Mouse (Mus musculus): ENCODE results near the gene Ptprm.

Ptprm gene

DNA sequence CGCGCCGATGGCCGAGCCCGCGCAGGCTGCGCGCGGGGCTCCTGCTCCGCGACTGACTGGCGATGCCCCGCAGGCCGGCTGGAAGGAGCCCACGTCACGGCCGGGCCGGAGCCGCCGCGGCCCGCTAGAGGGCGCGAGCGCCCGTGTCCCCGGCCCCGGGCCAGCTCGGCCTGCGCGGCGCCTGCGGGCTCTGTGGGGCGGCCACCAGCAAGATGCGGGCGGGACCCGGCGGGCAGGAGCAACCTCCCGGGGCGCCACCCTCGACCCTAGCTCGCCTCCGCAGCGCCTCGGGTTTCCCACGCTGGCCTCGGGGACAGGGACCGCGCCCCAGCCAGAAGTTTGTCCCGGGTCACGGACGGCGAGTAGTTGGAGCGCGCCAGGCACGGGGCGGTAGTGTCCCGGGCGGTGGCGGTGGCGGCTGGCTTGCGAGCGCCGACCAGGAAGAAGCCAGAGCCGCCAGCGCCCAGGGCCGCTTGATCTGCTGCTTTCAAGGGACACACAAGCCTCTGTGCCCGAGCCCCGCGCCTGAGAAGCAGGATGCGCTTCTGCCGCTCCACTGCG is at the start of gene Ptprm:
Ptprm (minus strand) TSS at position 7 of the 561 bp plus-strand sequence.
- DNase-seq (ENCODE audit: low read depth), result peak; percentile 1

DNA sequence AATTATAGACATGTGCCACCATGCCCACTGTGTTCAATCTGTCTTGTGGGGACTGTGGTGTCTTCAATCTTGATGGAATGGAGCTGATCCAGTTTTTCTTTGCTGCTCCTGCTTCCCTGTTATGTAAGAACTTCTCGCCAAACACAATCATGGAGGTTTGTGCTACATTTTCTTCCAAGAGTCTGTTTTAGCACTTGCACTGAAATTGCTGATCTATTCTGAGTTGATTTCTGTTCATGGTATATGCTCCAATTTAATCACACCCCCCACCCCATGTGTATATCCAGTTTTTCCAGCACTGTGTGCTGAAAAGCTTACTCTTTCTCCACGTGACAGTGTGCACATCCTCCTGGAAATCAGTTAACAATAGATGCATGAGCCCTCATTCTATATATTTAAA is 41.9 kb upstream of the Ptprm start:
- no peak for DNase-seq (ENCODE audit: low read depth)

DNA sequence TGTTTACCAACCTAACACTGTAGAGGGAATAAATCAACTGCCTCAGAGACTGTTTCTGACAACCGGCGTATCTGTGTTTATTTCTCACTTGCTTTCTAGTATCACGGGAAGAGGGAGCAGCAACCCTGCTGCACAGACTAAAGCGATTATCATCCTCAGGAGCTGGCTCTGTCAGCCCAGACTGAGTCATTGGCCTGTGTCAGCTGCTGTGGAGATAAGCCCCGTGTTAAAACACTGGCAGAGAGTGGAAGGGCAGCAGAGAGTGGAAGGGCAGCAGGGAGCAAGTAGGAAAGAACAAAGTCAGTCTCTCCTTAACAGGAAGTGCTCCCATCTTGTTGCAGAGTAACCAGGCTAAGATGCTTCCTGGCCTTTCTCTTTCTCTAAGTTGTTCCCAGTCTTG is 36.6 kb upstream of the Ptprm start:
- DNase-seq (ENCODE audit: low read depth), result no peak

DNA sequence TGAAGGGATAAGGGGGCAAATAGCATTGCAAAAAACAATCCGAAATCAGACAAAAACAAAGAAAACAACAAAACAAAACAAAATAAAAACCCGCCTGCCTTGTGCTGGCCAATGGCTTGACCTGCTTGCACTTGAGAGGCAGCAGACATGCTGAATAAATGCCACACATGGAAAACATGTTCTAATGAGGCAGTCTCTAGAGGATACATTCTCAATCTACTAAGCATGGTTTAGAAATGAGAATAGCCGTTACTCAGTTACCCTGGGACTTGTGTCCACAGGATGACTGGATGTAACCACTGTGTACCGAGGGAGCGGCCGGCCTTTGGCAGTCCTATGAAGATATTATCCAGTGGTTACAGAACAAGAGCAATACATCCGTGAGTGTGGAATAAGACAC is 33.9 kb upstream of the Ptprm start:
- DNase-seq (ENCODE audit: low read depth), result no peak

DNA sequence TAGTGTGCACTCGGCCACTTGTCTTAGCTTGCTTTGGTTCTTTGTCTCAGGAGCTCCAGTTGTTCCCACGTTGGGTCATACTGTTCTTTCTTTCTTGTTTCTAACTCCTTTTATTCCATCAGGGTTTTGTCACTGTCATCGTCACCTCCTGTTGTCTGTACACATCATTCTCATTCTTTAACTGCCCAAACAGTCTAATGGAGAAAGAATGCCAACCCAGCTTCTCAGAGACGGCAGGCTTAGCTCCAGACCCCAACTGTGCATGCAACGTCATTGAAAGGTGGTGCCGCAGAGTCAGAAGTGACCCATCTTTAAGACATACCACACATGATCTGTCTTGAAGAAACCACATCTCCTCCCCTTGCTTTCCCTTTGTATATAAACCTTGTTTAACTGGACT is 31.0 kb upstream of the Ptprm start:
- DNase-seq (ENCODE audit: low read depth), result no peak

DNA sequence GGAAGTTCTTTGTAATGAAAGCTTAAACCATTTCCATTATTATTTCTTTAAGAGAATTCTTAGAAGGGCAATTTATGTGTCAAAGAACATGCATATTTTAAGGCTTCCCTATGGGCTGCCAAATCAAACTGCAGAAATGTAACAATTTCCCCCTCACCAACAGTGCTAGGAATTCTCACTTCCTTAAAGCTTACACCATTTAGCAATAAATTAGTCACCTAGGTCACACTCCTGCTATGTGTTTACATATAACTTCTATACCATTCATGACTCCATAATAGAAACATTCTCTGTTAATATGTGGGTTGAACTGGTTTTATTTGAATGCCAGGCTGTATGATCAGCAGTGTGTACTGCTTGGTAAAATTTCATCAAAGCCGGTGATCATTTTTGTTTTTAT is 29.4 kb upstream of the Ptprm start:
- no peak for DNase-seq (ENCODE audit: low read depth)

DNA sequence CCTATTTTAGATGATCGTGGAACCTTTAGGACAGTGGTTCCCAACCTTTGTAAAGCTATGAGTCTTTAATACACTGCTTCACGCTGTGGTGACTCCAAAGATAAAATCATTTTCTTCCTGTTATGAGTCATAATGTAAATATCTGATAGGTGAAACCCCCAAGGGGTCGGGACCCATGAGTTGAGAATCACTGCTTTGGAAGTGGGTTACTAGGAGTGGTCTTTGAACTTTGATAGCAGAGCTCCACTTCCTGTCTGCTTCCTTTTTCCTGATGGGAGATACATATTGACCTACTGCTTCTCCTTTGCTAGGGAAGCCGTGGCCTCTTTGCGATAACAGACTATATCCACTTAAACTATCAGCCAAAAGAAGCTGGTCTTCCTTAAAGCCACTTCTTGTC is 27.4 kb upstream of the Ptprm start:
- DNase-seq (ENCODE audit: low read depth), result no peak

DNA sequence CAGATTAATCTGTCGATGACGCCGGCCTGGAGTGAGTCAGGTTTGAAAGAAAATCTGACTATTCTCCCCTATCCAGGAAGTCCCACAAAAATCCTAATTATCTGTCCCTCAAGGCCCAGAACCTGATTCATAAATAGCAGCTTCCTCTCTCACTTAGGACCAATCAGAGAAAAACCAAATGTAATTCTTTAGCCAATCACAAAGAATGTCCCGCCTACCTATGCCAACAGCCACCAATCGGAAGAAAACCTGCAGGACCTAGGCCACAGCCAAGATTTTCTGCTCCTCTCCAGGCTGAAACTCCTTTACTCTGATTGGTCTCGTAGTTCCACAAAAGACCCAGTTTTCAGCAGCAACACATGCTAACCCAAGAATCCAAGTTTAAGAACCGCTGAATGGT is 13.6 kb upstream of the Ptprm start:
- no peak for DNase-seq (ENCODE audit: low read depth)

DNA sequence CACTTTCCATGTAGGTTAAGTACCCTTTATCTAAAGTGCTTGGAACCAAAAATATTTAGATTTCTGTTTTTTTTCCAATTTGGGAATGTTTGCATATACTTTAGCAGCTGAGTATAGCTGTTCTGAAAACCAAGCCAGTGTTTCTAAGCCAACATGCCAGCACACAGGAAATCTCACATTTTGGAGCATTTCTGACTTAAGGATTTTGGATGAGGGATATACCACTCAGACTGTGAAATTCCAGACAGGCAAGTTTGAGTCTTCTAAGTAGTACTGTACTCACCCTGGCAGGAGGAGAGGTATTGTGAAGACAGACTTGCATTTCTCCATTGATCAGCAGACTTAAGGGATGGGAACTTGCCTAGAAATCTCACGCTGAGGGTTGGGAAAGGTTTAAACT is 10.2 kb upstream of the Ptprm start:
- no peak for DNase-seq (ENCODE audit: low read depth)

DNA sequence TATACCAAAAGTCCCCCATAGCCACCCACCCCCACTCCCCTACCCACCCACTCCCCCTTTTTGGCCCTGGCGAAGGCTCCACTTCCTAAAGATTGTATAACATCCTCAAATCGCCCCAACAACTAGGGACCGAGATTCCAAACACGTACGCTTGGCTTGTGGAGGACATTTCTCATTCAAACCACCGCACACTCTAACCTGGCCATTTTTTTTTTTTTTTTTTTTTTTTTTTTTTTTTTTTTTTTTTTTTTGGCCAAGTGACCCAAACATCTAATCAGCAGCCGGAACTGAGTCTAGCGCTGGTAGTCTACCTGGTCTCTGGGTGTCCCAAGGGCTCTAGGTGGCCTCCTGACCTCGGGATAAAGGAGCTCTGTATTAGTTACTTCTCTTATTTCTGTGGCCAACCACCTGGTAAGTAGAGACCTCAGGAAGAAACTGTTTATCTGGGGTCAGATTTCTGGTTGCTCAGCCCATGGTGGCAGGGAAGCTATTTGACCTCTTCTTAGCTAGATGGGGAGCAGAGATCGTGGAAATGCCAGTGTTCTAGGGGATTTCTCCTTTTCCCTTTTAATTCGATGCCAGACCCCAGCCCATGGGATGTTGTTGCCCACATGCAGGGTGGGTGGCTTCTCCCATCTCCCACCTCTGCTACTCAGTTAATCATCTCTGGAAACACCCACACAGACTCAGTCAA is 9.3 kb upstream of the Ptprm start:
- DNase-seq (ENCODE audit: low read depth), result no peak

DNA sequence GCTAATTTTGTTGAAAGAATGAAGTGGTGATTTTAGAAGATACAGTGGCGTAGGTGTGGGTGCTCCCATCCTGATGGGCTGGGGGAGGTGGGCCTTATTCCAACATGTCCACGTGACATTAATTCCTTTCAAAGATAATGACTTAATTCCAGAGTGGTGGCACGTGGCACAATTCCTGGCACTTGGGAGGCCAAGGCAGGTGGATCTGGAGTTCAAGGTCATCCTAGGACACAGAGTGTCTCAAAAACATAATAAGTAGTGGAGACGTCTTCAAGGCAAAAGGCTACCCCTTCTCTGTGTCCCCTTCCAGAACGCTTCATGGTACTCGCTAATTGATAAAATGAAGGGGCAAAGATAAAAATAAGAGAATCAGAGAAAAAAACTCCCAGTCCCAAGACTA is 7.9 kb upstream of the Ptprm start:
- DNase-seq (ENCODE audit: low read depth), result no peak

DNA sequence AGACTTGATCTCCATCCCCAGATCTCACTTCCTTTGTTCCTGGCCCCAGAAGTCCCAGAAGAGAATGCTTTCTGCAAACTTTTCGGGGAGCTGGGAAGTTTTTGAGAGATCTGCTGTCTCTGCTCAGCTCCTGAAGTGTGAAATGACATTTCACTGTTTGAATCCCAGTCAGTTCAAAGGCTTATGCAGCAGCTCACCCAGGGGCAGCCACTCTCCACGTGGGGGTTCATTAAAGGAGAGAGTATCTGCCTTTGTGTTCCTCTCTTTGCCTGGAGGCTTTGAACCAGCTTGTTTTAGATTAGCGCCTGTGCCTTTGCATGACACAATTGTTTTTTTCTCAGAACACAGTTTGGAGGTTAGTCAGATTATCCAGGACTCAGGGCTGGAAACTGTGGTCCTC is 6.3 kb upstream of the Ptprm start:
- no peak for DNase-seq (ENCODE audit: low read depth)

DNA sequence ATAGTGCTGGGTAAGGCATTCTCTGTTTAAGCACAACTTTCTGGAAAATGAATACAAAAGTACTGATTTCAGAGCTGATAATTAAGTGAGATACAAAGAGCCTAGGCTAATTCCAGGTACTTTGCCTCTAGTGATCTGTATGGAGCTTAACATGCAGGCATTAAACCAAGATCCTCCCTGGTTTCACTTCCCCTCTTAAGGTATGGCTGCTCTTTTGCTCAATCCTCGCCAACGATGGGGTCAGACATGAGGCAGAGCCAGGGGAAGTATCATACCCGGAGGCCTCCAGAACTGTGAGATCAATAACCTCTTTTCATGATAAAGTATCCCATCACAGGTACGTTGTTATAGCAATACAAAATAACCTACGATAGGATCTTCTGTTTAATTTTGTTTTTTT is 5.3 kb upstream of the Ptprm start:
- no peak for DNase-seq (ENCODE audit: low read depth)

DNA sequence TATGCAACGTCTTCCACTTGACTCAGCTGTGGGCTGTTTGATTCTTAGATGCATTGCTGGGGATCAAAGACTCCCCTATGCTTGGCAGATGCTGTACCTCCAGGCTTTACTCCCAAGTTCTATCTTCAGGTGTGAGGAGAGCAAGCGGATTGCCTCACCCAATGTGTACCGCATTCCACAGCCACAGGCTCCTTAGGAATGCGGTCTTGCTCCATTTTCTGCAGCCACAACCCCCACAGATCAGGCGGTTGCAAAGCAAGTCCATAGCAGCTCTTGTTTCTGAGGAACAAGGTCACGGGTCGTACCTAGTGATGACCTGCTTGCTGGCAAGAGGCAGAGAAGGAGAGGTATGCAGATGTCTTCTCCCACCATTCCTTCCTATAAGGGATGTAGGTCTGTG is 4.3 kb upstream of the Ptprm start:
- no peak for DNase-seq (ENCODE audit: low read depth)

DNA sequence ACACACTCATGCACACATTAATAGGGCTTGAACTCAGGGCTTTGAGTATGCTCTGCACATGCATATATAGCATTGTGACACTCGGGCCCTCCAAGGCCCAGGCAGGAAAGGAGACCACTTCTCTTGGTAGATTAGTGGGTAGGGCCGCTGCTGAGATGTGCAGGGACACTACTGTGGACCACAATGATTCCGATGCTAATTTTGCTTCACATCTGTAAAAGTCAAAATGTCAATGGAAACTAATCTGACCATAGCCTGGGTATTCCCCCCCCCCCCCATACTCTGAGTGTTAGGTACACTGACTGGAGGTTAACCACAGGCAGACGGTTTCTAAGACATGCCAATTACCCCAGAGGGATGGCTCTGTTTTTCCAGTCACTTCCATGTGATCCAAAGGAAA is 2.9 kb upstream of the Ptprm start:
- DNase-seq (ENCODE audit: low read depth), result no peak

DNA sequence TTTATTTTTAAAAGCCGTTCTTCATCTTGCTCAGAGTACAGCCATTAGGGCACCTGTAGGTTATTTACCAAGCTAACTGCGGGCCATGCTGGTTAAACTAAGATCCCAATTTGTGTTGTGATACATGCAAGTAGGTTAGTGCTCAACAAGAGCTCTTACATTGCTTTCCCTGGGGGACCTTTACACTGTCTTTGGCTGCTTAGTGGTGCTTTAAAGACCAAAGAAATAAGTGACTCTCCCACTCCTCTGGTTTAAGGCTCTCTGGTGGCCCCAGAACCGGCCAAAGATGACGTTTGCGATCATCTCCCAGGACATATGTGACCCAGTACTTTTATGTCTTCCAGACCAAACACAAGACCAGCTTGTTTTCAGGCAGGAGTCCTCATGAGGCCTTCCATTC is 994 bp upstream of the Ptprm start:
- DNase-seq (ENCODE audit: low read depth), result no peak

DNA sequence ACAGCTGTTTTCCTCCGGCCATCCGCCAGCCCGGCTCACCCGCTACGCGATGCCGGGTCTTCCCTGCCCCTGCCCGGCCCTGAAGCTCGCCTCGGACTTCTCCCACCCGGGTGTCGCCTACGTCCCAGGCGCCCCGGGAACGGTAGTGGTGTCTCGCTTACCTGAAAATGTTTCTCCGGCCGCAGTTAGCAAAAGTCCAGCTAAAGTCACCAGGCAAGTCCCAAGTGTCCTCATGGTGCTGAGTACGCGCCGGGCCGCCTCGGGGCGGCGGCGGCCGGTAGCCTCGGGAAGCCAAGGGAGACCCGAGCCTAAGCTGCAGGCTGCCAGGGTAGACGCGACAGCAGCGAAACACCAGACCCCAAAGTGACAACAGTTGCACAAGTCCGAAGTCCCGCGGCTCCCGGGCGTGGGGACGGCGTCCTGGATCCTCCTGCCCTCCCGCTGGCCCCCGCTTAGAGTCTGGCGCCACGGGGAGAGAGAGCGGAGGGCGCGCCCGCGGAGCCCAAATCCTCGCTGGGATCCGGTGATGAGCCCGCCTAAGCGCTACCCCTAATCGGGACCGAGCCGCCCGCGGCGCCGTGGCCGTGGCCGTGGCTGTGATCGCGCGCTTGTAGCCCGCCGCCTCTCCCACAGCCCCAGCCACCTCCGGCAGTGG is 334 bp downstream of the Ptprm start:
- no peak for DNase-seq (ENCODE audit: low read depth)

DNA sequence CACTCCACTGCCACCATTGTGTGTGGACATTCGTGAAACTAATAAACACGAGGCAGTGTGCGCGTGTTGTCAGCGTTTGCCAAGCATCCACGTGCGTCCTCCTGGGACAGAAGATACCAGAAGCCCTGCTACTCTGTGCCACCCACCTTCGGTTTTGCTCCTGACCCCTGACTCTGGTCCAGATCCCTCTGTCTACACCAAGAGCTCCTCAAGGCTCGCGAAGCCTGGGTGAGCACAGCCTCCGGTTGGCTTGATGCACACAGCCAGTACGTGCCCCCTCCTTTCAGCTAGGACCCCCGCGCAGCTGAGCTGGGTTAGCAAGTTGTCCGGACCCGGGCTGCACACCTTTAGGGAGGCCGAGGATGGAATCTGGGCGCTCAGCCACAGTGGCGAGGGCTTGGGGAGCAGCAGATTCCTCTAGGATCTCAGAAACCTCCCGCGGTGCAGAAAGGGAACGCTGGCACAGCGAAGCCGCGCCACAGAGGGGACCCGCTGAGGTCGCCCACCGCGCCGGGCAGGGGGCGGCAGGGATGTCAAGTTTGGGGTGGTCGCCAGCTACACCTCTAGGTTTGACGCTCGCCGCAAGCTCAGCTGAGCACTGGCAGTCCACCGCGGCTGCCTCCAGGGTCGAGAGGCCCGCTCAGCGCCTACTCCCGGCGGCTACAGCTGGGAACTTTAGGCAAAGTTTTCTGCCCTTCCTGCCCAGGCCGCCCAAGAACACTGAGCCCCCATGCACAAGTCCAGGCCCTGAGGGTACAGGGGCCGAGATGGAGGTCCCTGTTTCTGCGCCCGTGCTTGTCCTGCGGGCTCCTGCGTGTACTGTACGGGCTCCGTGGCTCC is 1.1 kb downstream of the Ptprm start:
- no peak for DNase-seq (ENCODE audit: low read depth)

DNA sequence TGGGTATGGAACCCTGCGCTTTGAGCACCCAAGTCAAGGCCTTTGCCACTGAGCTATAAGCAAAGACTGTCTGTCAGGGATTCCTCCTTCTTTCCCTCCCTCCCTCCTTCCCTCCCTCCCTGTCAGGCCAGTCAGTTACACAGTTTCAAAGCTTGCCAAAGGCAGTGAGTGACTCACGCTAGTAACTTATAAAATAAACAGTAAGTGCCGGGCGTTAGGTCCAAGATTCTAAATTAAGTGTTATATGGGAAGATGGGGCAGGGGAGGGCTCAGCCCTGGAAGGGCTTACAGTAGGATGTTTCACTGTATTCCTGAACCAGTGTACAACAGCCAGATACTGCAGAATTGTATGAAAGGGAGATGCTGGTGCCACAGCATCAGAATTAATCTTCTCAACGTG is 2.8 kb downstream of the Ptprm start:
- DNase-seq (ENCODE audit: low read depth), result no peak

DNA sequence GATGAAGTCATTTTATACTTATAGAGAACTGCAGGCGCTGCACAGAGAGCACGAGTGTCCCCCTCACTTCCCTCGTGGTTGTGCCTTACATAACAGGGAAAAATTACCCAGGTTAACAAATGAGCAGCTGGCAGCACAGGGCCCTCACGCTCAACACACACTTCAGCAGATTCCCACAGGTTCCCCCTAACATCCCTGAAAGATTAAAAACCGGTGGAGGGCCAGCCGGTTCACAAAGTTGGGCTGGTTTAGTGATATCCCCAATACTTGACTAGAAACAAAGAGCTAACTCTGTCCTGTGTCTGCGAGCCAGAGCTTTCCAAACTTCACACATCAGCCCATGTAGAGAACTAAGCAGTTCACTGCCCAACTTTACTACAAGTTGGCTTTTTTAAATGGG is 3.7 kb downstream of the Ptprm start:
- no peak for DNase-seq (ENCODE audit: low read depth)

DNA sequence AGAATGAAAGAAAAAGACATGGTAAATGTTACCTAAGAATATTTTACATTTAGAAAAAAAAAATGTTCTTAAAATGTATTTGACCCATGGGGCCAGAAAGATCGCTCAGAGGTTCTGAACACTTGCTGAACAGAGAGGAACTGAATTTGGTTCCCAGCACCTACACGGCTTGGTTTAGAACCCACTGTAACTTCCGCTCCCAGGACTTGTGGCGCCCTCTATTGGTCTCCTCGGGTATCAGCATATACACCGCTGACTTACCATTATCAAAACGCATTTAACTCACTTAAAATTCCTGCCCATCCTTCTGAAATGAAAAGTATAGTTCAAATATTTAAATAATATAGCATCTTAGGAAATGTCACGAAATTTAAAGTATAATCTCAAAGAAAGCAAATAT is 4.7 kb downstream of the Ptprm start:
- DNase-seq (ENCODE audit: low read depth), result no peak

DNA sequence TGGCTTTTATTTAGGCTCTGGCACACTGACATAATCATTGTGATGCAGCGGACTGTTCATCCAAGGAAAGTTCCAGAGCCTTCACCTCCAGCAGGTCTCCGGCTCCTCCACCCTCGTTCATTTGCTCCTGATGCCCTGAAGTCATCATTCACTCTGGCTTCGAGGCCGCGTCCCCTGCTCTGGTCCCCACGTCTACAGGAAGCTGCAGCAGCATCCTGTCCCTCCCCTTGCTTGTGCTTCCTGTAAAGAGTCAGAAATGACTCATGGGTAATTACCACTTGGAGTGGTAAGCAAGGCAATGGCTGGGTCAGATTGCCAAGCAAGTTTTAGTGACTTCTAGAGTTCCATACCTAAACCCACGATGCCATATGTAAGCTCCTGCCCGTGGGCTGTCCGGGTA is 7.3 kb downstream of the Ptprm start:
- no peak for DNase-seq (ENCODE audit: low read depth)

DNA sequence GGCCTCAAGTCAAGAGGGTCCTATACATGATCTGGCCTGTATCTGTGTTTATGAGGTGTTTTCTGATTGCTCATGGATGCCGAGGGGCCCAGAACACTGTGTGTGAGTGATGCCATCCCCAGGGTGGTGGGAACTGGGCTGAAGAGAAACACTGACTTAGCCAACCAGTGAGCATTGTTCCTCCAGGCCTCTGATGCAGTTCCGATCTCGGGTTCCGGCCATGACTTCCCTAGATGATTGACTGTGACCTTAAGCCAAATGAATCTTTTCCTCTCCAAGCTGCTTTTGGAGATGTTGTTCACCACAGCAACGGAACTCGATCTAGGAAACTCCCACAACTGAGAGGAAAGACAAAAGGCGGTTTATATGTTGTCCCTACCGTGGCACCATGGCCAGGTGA is 9.1 kb downstream of the Ptprm start:
- no peak for DNase-seq (ENCODE audit: low read depth)
